Mouse (Mus musculus): ENCODE data around the gene Onecut1.

Onecut1 gene

DNA sequence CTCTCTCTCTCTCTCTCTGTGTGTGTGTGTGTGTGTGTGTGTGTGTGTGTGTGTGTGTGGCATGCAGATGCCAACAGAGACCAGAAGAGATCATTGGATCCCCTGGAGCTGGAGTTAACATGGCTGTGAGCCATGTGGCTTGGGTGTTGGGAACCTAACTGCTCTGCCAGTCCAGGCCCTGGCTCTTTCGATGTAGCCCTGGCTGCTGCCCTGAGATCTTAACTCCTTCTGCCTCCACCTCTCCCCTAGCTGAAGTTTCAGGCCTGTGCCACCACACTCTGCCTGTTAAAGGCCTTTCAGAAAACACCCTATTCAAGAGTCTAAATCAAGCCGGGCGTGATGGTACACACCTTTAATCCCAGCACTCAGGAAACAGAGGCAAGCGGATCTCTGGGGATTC lies 49.7 kb downstream of the Onecut1 start:
- DNase-seq (ENCODE audit: low read depth, low spot score): no peak

DNA sequence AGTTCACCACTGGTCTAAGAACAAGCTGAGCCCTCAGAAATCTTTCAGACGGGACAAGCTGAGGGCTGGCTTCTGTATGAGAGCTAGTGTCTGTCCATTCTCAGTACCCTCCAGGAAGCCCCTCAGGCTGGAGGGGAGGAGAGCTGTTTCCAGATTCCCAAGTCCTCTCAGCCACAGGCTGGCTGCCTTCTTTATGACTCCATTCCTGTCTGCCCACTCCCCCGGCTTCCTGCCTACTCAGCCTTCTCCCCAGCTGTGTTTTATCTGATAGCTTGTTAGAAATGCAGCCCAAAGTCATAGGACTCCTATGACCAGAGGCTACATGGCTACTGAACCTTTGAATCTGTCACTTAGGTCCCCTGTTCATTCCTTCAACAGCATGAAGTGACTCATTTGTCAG lies 50.2 kb downstream of the Onecut1 start:
- DNase-seq (ENCODE audit: low read depth, low spot score): no peak

DNA sequence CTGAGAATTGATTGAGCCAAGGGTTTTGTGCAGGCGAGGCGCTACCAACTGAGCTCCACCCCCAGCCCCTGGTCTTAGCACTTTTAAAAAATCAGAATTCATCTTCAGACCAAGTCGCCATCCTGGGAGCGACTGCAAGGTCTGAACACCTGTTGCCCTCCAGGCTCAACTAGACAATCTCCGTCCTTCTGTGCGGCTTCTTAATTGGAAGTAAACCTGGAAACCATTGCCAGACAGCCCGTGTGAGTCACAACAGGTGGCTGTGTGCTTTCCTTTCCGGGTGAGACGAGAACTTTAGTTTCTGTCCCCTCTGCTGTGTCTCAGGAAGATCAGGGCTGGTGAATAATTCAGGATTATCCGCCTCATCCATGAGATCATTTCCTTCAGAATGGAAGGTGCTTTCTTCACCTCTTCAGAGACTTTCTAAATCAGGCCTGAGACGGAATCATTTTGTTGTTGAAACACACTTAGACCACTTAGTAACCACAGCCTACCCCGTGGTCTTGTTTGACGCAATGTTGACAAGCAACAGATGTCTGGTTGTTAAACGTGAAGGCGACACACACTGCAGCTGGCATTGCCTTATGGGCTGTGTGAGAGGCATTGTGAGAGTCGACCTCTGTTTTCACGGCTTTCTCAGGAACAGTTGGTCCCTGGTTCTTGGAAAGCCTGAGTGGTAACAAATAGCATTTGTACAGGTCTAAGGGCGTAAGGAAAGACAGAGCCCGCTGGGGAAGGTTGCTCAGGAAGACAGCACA lies 51.1 kb downstream of the Onecut1 start:
- no peak for DNase-seq (ENCODE audit: low read depth, low spot score)

DNA sequence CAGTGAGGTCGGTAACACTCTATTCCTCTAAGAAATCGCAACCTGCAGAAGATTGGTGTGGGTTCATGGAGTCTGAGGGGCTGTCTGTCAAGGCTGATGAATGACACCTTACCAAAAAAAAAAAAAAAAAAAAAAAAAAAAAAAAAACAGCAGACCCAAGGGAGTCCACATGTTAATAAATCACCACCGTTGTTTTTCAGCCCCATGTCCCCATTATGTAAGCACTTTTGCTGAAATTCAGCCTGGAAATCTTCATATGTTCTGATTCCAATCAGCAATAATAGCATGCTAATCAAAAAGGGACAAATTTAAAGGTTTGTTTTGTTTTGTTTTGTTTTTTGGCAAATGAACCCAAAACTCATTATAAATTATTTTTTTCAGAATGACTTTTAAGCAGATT lies 53.9 kb downstream of the Onecut1 start:
- DNase-seq (ENCODE audit: low read depth, low spot score): no peak

DNA sequence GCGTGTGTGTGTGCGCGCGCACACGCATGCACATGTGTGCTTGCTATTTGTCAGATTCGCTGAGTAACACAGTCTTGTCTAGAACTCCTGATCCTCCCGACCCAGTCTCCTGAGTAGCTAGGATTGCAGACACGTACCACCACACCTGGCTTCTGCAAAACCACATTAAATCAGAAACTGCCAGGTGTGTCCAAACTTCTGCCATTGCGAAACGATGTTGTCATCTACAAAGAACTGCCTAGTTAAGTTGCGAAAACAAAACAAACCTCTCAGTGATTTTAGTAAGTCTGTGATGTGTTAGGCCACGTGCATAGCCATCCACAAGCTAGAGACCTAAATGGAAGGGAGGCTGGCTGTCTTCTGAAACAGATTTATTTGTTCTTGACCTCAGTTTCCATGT lies 58.7 kb downstream of the Onecut1 start:
- peak; percentile 84 for DNase-seq (ENCODE audit: low read depth, low spot score)

DNA sequence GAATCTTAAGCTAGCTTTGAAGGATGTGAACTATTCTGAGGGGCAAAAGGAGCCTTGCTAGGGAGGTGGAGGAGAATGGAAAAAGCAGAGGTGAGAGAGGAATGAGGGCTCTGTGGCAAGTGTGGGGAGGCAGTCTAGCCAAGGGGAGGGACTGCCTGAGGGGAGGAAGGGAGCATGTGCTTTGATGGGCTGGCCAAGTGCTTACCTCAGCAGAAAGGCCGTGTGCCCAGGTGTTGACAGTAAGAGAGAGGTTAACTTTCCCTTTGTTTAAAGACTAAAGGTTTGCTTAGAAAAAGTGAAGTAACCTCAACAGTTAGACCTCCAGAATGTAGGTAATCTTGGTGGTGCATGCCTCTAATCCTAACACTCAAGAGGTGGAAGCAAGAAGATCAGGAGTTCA lies 59.7 kb downstream of the Onecut1 start:
- DNase-seq (ENCODE audit: low read depth, low spot score): peak; percentile 36

DNA sequence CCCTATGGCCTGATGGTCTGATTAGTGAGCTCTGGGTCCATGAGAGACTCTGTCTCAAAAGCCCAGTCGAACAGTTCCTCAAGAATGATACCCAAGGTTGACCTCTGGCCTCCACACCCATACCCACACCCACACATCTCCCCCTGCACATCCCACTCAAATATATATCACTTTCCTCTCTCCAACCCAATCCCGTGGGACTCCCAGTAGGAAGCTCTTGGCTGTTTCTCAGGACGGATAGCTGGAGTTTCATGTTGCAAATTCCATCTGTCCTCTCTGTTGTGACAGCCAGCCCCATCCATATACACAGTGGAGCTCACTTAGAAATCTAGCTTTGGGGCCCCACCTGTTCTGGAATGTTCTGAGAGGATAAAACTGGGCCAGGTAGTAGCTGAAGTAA lies 61.2 kb downstream of the Onecut1 start:
- no peak for DNase-seq (ENCODE audit: low read depth, low spot score)

DNA sequence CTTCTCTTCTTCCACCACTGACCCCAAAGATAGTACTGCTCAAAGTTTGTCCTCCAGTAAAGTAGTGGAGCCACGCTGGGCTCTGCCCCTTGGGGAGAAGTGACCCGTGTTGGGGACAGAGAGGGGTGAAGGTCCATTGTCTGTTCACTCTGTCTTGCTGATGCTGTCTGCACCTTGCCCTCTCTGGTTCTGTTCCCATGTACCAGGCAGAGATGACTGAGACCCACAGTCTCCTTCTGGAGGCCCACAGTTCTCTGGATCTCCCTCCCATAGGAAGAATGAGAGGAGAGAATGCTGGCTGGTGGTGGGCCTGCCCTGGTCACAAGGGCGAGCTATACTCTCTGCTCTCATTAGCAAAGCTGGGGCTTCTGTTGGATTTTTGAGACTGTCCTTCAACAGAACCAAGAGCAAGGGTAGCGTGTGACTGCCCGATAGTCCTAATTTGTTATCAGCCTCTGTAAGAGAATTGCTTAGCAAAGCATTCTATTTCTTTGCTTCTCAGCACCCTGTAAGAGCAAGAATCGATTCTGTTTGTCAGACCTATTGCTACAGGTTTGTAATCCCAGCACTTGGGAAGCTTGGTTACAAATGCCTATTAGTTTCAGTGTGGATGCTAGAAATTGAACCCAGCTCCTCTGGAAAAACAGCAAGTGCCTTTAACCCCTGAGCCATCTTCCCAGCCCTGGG lies 61.7 kb downstream of the Onecut1 start:
- no peak for DNase-seq (ENCODE audit: low read depth, low spot score)

DNA sequence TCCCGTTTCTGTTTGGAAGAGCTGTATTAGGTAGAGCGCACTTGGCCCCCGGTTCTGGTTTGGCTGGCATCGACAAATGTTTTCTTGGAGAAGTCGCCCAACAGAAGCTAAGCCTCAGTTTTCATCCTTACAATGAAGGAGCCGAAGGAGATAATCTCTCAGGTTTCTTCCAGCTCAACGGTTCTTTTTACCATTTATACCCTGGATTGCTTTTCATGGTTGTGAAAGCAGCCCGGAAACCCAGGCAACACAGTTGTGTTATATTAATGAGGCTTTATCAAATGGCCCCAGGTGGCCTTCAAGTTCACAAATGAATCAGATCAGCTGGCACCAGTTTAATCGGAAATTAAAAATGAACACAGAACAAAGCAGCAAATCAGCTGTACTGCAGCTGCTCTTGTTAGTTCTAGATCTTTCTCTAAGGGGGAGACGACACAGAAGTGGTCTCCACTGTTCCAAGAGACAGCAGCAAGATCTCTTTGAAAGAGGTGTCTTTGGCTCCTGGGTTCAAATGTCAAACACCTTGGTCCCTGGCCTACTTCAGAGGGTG lies 63.6 kb downstream of the Onecut1 start:
- no peak for DNase-seq (ENCODE audit: low read depth, low spot score)

DNA sequence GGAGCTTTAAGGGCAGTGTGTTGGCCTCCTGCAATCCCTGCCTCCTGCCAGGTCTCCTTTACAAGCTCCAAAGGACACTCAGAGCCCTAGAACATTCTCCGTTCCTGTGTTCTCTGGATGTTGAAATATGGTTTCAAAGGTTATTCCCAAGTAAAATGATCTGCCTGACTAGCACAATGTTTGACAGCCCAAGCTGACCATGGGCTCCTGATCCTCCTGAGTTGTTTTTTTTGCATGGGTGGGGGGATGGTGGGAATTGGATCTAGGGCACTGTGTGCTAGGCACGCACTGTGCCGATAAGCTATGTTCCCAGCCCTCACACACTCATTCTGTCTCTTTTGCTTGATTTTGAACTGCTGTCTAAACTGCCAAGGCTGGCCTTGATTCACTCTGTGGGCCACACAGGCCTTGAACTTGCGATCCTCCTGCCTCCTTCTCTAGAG lies 68.3 kb downstream of the Onecut1 start:
- DNase-seq (ENCODE audit: low read depth, low spot score): no peak

DNA sequence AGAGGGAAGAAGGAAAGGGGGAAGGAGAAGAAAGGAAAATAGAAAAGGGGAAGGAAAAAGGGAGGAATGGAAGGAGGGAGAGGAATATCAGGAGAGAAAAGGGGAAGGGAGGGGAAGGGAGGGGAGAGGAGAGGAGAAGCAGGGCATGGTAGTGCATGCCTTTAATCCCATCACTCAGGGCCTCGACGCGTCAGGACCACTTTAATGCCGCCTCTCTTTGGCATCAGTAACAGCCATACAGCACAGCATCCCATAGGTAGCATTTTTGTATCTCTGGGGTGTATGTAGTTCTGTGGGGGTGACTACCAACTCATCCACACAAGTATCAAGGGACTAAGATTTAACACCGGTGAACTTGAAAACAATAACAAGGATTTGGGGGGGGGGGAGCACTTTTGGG lies 68.9 kb downstream of the Onecut1 start:
- DNase-seq (ENCODE audit: low read depth, low spot score): no peak

DNA sequence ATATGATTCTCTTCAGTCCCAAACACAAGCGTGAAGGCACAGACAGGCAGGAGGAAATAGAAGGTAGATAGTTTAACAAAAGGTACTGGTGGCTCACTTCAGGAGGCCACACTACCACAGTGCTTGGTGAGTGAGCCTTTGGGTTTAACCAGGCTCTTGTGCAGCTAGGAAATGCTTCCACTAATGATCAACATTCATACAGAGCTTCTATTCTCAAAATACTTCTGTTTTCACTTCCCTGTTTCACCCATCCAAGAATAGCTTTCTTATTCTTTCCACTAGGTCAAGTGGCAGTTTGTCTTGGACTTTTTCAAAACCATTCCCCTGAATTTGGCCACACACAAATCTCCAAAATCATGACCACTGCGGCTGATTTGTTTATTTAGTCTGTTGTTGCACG lies 73.6 kb downstream of the Onecut1 start:
- DNase-seq (ENCODE audit: low read depth, low spot score): peak; percentile 67

DNA sequence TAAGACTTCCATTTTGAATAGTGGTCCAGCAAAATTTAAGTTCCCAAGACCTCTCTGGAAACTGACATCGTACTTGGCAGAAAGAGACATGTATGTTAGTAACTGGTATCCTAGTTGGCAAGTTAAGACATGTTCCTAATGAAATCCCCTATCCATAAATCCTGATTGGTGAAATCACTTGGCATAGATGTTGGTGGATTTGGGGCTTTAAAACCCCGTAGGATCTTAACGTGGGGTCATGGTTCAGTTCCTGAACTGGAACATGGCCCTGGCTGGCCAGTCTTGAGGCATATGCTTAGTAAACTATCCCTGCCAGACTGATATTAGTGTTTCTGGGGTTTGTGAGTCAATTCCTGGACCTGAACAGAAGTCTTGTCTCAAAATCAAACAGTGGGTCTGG lies 76.0 kb downstream of the Onecut1 start:
- no peak for DNase-seq (ENCODE audit: low read depth, low spot score)

DNA sequence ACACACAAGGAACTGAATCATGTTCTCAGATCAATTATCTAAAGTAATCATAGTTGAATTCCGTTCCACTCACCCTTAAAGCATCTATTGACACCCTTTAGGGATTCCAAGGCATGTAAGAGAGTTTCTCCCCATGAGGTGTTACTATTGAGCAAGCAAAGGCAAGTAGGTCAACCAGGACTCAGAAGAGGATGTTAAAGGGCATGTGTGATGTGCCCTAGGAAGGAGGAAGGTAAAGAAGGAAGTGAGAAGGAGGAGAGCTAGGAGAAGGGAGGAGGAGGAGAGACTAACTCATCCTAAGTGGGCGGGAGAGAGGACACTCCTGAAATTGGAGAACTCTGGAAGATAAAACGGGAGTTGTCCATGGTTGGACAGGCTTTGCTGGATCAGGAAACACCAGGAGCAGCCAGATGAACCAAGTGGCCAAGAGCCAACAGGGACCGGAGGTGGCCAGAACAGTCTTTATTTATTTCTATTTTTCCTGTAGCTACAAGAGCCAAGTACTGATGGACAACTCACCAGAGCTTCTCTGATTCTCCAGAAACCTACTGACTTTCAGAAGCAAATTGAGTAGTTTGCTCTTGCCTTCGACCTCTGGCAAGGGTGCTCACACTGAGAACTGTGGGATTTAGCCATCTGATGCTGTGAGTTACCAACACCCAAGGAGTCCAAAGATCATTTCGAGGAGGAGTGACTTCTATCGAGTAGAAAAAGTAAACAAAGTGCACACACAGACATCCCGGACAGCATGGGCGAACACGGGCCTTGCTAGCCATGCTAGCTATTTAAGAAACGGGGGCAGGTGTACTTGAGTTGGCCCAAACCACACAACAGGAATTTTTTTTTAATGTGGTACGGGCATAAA lies 77.2 kb downstream of the Onecut1 start:
- no peak for DNase-seq (ENCODE audit: low read depth, low spot score)

All from A20 (cell line).